Mouse (Mus musculus) liver, adult 2 months (tissue): ENCODE results near the gene Slc22a23.

Source experiments
- CTCF ChIP-seq: fragments of 200-500 bp; IDR thresholded peaks from 2 replicates; pipeline ENCODE4 v1.5.1; 2011; ENCODE audit warnings: low read depth, low read length, control low read depth
- POLR2A ChIP-seq: fragments of 200-500 bp; IDR thresholded peaks from 2 replicates; pipeline ENCODE4 v1.6.1; 2011; ENCODE audit warnings: low read length, control low read depth; ENCODE audit not compliant: insufficient read depth; ENCODE audit errors: extremely low read depth

- TF ChIP-seq CTCF = no peak
- no peak for TF ChIP-seq POLR2A
Observed at GRCm38 (mm10) chr13:34264508-34264907, 80.5 kb downstream of the Slc22a23 start.
